Mouse (Mus musculus) neural tube, embryonic 14.5 days (tissue): ENCODE measurements around the gene Nfatc2ip. TPM values are rescaled to one million over a fixed set of nuclear protein-coding genes. Genes with fewer than 3 reads are reported as not detected.

ENCODE experiments used
- ATAC-seq: fragments of 200-750 bp; cut with Nextera tagmentation; 2 replicates; pipeline ENCODE4 v1.8.0; 2017; ENCODE audit warnings: low read depth, mild to moderate bottlenecking, moderate TSS enrichment, moderate library complexity
- H3K27ac ChIP-seq: fragments of 300-500 bp; sonication (generic); 2 replicates; pipeline ENCODE4 v1.5.1; 2014; ENCODE audit warnings: low read depth, mild to moderate bottlenecking, control low read depth, low read length, moderate library complexity, mixed read lengths
- H3K27me3 ChIP-seq: fragments of 300-500 bp; sonication (generic); 2 replicates; pipeline ENCODE4 v1.6.1; 2014; ENCODE audit warnings: low read length; ENCODE audit not compliant: control insufficient read depth, insufficient read depth
- H3K36me3 ChIP-seq: fragments of 300-500 bp; sonication (generic); 2 replicates; pipeline ENCODE4 v1.6.1; 2014; ENCODE audit warnings: low read length, mixed read lengths; ENCODE audit not compliant: control insufficient read depth, insufficient read depth
- H3K4me1 ChIP-seq: fragments of 300-500 bp; sonication (generic); 2 replicates; pipeline ENCODE4 v1.6.1; 2014; ENCODE audit warnings: low read length; ENCODE audit not compliant: control insufficient read depth, insufficient read depth
- H3K4me2 ChIP-seq: fragments of 300-500 bp; sonication (generic); 2 replicates; pipeline ENCODE4 v1.6.1; 2014; ENCODE audit warnings: mild to moderate bottlenecking, low read depth, low read length, control low read depth
- H3K4me3 ChIP-seq: fragments of 300-500 bp; sonication (generic); 2 replicates; pipeline ENCODE4 v1.5.1; 2014; ENCODE audit warnings: low read depth, low read length, control low read depth, mixed read lengths
- H3K9ac ChIP-seq: fragments of 300-500 bp; sonication (generic); replicated peaks from 2 replicates; pipeline ENCODE4 v1.6.1; 2014; ENCODE audit warnings: low read depth, mild to moderate bottlenecking, control low read depth, low read length, mixed read lengths
- H3K9me3 ChIP-seq: fragments of 300-500 bp; sonication (generic); 2 replicates; pipeline ENCODE4 v1.6.1; 2016; ENCODE audit warnings: low read length; ENCODE audit not compliant: control insufficient read depth
- WGBS: fragments of 180-500 bp; shearing (Covaris S2); extraction: QIAGEN DNeasy Blood & Tissue Kit; methylation state at CpG from one replicate; pipeline ENCODE4 v1.1.7; 2014; 5-methylcytosine and 5-hydroxymethylcytosine counted together
- polyA plus RNA-seq: library from polyadenylated mRNA; unstranded; fragments of >200 nt; fragmentation: Nextera tagmentation; extraction: Ambion mirVana; gene quantifications from 2 replicates; pipeline ENCODE4 v1.2.1, GENCODE M21; 2014

Gene Nfatc2ip
- polyA plus RNA-seq, 1 experiment from 2014 or later: 3.4 TPM

DNA sequence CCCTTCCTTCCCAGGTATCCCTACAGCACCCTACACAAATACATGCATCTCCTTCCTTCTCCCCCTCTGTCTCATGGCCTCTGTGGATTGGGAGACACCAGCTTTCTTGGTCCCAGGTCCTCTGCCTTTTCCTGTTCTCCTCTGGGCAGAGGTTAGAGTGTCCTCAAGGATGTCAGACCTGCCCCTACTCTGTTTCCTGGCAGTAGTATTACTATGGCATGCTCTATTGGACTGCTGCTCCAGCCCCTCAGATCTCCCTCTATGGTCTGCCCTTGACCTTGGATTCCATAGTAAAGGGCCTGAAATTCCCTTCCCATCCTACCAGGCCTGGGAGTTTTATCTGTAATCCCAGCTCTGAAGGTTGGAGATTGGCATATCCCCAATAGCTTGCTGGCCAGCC is 33.6 kb upstream of the Nfatc2ip start:
- Histone ChIP-seq H3K4me3 (no peak overlapping the region), H3K27ac (no peak overlapping the region), H3K36me3 (no peaks in the 10 kb centered on the region), H3K9ac (no peak overlapping the region), H3K9me3 (no peaks in the 10 kb centered on the region), H3K27me3 (no peaks in the 10 kb centered on the region), H3K4me1 (peaks cover 4% of the 10 kb centered on the region; the same call in 1 of the 2 replicates), H3K4me2 (no peak overlapping the region)
- ATAC-seq: no peak

- Histone ChIP-seq H3K4me2 (peak overlapping the region; percentile 93), H3K36me3 (no peaks in the 10 kb centered on the region), H3K9ac (0 out of 2 replicates have a peak overlapping the region, but pooled peaks have one; percentile 41), H3K9me3 (no peaks in the 10 kb centered on the region), H3K27ac (no peak overlapping the region), H3K4me1 (peaks cover 4% of the 10 kb centered on the region; the same call in 1 of the 2 replicates), H3K4me3 (peak overlapping the region; percentile 66), H3K27me3 (no peaks in the 10 kb centered on the region)
- ATAC-seq: peak; percentile 28
- 32% methylated on average over 15 of the region's 15 CpGs for WGBS
Measured at GRCm38 (mm10) chr7:126429503-126429898, 33.0 kb upstream of the Nfatc2ip start.

- Histone ChIP-seq H3K27me3 (no peaks in the 10 kb centered on the region), H3K4me2 (peak within 1 kb of the TSS; percentile 93), H3K4me3 (peak within 1 kb of the TSS; percentile 66), H3K9ac (peak within 1 kb of the TSS; percentile 87), H3K4me1 (peaks cover 4% of the 10 kb centered on the region; the same call in 1 of the 2 replicates), H3K9me3 (no peaks in the 10 kb centered on the region), H3K27ac (peak within 1 kb of the TSS; percentile 85), H3K36me3 (no peaks in the 10 kb centered on the region)
- under 1% methylated on average over 81 of the region's 82 CpGs for WGBS
- peak; percentile 96 for ATAC-seq
Measured at GRCm38 (mm10) chr7:126428631-126429502, 32.3 kb upstream of the Nfatc2ip start, which contains the start of gene Rabep2. TSS of gene Rabep2 (plus strand) at chr7:126428759.

DNA sequence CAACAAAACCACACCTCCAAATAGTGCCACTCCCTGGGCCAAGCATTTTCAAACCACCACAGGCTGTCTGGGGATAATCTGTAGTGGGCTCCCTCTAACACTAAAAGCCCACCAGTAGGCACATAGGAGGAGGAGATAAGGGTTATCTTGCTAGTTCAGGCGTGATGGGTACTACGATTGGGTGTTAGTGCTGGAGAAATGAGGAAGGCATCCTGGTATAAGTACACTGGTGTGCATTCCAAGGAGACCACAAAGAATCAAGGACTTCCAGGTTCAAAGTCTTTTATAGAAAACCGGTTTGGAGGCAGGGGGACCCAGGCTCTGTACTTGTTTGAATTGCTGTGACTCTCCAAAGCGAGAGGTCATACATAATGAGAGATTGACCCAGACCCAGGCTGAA is 31.6 kb upstream of the Nfatc2ip start:
- H3K4me3 ChIP-seq: peak overlapping the region; percentile 66
- 0 out of 2 replicates have a peak, but pooled peaks have one; percentile 1 for ATAC-seq
- peaks cover 4% of the 10 kb centered on the region; the same call in 1 of the 2 replicates for H3K4me1 ChIP-seq
- H3K27me3 ChIP-seq: no peaks in the 10 kb centered on the region
- peak overlapping the region; percentile 85 for H3K27ac ChIP-seq
- H3K36me3 ChIP-seq: no peaks in the 10 kb centered on the region
- 16% methylated on average over 4 of the region's 4 CpGs for WGBS
- peak overlapping the region; percentile 93 for H3K4me2 ChIP-seq
- no peaks in the 10 kb centered on the region for H3K9me3 ChIP-seq
- peak overlapping the region; percentile 87 for H3K9ac ChIP-seq

DNA sequence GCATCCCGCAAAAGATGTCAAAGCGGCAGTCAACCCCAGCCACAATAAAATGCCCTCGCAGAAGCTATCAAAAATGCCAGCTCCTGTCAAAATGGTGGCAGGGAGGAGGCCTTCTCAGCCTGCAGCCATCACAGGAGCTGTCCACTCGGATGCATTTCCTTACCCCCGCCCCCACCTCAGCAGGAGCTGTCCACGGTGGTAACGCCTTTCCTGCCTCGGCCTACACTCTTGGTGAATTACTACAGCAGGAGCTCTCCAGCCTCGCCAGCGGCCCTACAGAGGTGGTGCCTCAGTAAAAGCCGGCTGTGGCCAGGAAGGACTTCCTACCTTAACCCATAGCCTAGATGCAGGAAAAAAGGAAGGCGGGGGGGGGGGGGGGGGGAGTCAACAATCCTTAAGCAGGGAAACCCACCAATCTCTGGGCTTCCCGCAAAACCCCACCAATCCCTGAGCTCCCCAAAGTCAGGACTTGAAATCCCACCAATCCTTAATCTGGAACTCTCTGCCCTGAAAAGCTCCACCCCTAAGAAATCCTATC is 30.9 kb upstream of the Nfatc2ip start:
- no peaks in the 10 kb centered on the region for H3K36me3 ChIP-seq
- H3K27ac ChIP-seq: no peak overlapping the region
- WGBS: 53% methylated on average over 12 of the region's 13 CpGs
- H3K4me1 ChIP-seq: peaks cover 4% of the 10 kb centered on the region; the same call in 1 of the 2 replicates
- no peaks in the 10 kb centered on the region for H3K9me3 ChIP-seq
- H3K27me3 ChIP-seq: no peaks in the 10 kb centered on the region
- no peak overlapping the region for H3K4me3 ChIP-seq
- ATAC-seq: no peak
- H3K4me2 ChIP-seq: no peak overlapping the region
- no peak overlapping the region for H3K9ac ChIP-seq

DNA sequence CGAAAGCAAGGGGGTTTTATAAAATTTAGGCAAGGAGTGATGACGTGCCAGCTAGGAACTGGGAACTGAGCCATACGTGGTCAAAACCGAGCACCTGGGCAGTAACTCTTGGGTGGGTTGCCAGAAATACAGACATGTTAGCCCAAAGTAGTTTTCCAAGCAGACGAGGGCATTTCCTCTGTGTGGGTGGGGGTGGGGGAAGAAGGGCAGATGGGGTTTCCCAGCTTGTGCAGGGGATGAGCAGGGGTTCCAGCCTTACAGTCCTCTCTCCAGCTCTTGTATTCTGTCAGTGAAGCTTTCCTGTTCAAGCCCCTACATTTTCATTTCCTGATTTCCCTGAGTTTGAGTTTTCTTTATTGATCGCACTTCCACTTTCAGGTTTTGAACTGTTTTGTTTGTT is 27.6 kb upstream of the Nfatc2ip start:
- ATAC-seq: no peak
- 81% methylated on average over 6 of the region's 6 CpGs for WGBS

DNA sequence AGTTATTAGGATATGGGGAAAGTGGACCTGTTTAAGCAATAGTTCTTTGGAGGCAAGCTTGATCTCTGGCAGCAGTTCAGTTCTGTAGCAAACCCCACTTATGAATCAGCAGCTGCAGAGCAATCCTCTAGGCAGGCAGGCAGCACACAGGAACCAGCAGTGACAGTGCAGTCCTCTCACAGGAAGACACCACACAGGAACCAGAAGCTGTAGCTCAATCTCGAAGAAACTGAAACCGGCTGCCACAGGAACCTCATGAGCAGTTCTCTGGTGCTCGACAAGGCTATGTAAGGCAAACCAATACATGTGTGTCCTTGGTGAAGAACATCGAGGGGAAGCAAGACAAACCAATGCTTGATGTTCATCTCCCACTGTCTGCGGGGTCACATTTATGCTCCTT is 25.2 kb upstream of the Nfatc2ip start:
- no peak for ATAC-seq
- Histone ChIP-seq H3K27me3 (no peaks in the 10 kb centered on the region), H3K4me3 (no peak overlapping the region), H3K36me3 (no peaks in the 10 kb centered on the region), H3K9ac (no peak overlapping the region), H3K4me2 (no peak overlapping the region), H3K9me3 (no peaks in the 10 kb centered on the region), H3K4me1 (no peaks in the 10 kb centered on the region), H3K27ac (no peak overlapping the region)
- WGBS: 90% methylated on average over 5 of the region's 5 CpGs

More for the DNA sequence above, 27.6 kb upstream of the Nfatc2ip start:
- H3K36me3 ChIP-seq: no peaks in the 10 kb centered on the region
- H3K4me2 ChIP-seq: no peak overlapping the region
- H3K9me3 ChIP-seq: no peaks in the 10 kb centered on the region
- H3K27me3 ChIP-seq: no peaks in the 10 kb centered on the region
- H3K9ac ChIP-seq: no peak overlapping the region
- H3K4me1 ChIP-seq: no peaks in the 10 kb centered on the region
- no peak overlapping the region for H3K4me3 ChIP-seq
- H3K27ac ChIP-seq: no peak overlapping the region

- no peak for ATAC-seq
- Histone ChIP-seq H3K9ac (no peak overlapping the region), H3K4me3 (no peak overlapping the region), H3K27ac (no peak overlapping the region), H3K9me3 (no peaks in the 10 kb centered on the region), H3K36me3 (no peaks in the 10 kb centered on the region), H3K4me1 (no peaks in the 10 kb centered on the region), H3K27me3 (no peaks in the 10 kb centered on the region), H3K4me2 (no peak overlapping the region)
- 72% methylated on average over 3 of the region's 3 CpGs for WGBS
Measured at GRCm38 (mm10) chr7:126418496-126418895, 22.0 kb upstream of the Nfatc2ip start.

DNA sequence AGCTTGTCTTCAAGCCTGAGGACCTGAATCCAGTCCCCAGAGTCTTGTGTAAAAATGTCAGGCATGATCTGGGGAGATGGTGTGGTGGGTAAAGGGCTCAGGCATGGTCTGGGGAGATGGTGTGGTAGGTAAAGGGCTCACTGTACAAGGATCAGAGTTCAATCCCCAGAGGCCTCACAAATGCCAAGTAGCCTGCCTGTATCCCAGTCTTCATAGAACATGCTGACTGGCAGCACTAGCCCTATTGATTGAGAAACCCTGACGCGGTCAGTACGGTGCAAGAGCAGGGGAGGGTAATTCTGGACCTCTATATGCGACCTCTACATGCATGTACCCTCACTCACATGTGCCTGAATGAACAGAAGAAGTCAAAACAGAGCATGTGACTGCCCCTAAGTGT is 21.1 kb upstream of the Nfatc2ip start:
- ATAC-seq: no peak
- H3K9ac ChIP-seq: no peak overlapping the region
- 91% methylated on average over 4 of the region's 4 CpGs for WGBS

More for the DNA sequence above, 21.1 kb upstream of the Nfatc2ip start:
- no peaks in the 10 kb centered on the region for H3K27me3 ChIP-seq
- H3K27ac ChIP-seq: no peak overlapping the region
- no peak overlapping the region for H3K4me2 ChIP-seq
- no peak overlapping the region for H3K4me3 ChIP-seq
- no peaks in the 10 kb centered on the region for H3K9me3 ChIP-seq
- H3K4me1 ChIP-seq: no peaks in the 10 kb centered on the region
- H3K36me3 ChIP-seq: no peaks in the 10 kb centered on the region
